In genomic region chr12:107328986-107329385, GRCm38 (mm10) we compare ENCODE assay signal across 25 mouse cellular contexts.
DNase-seq lines count a peak whose midpoint lies in the region; ATAC-seq lines count a peak whose summit lies in the region.
"Had no signal": no experiment of that assay in that cellular context is flagged by ENCODE, and none has a peak within 500 bp of the region (broad histone marks: within the 10 kb centered on the region; RNA-seq: fewer than 3 reads in every experiment).

No protein-coding gene starts in this region.

- H3K27me3 ChIP-seq in embryonic facial prominence, embryonic 13.5 days = peaks cover 3% of the 10 kb centered on the region; the same call in 1 of the 2 replicates
- H3K27me3 ChIP-seq: embryonic facial prominence, embryonic 15.5 days; liver, embryonic 13.5 days; neural tube, embryonic 13.5 days; Patski; stomach, embryonic 15.5 days had no signal

- DNase-seq in heart, adult 11 months = peak; percentile 48
- no peak for DNase-seq in heart, postnatal 36 days
- DNase-seq in embryo, embryonic 10 days (ENCODE audit: low spot score) = peak; percentile 85
- peak; percentile 75 for DNase-seq in mesoderm, embryonic 11.5 days (ENCODE audit: low read depth, low spot score)
- DNase-seq in cerebellum, postnatal 4 days (ENCODE audit: low spot score in 2 of 2) = no peak
- no peak for DNase-seq in left cerebral cortex, adult 9 months (ENCODE audit: low spot score in 2 of 2)
- DNase-seq in thymus, postnatal 4 days = no peak
- DNase-seq: adrenal gland, postnatal 14 days; cerebellum, adult 11 months; cerebellum, postnatal 14 days; gastrocnemius, postnatal 36 days; kidney, adult 8-10 months; kidney, postnatal 14 days; liver, embryonic 13.5 days; lung, embryonic 14.5 days; lung, postnatal 36 days; right cerebral cortex, postnatal 14 days; spleen, adult 18-20 months had no signal

- intact Hi-C loops in heart, postnatal 36 days (cut with DNase I) = no loop called here

- no peak overlapping the region for H3K9ac ChIP-seq in embryonic facial prominence, embryonic 13.5 days
- H3K9ac ChIP-seq: embryonic facial prominence, embryonic 15.5 days; liver, embryonic 13.5 days; lung, embryonic 14.5 days; neural tube, embryonic 13.5 days; stomach, embryonic 15.5 days had no signal

- H3K4me1 ChIP-seq in embryonic facial prominence, embryonic 13.5 days = peaks cover 16% of the 10 kb centered on the region
- H3K4me1 ChIP-seq: liver, embryonic 13.5 days; stomach, embryonic 15.5 days had no signal

- no peaks in the 10 kb centered on the region for H3K9me3 ChIP-seq in embryonic facial prominence, embryonic 13.5 days
- H3K9me3 ChIP-seq: embryonic facial prominence, embryonic 15.5 days; forebrain, embryonic 10.5 days; neural tube, embryonic 13.5 days; stomach, embryonic 15.5 days had no signal

- ATAC-seq in embryonic facial prominence, embryonic 13.5 days (ENCODE audit: insufficient number of reproducible peaks, insufficient read depth, low FRiP score, low TSS enrichment, low read depth) = no peak
- ATAC-seq: CD4-positive, CD25-positive, alpha-beta regulatory T cell, adult 4 months; Patski had no signal

- H3K4me3 ChIP-seq in embryonic facial prominence, embryonic 13.5 days = no peak overlapping the region
- H3K4me3 ChIP-seq: embryonic facial prominence, embryonic 15.5 days; forebrain, embryonic 10.5 days; liver, embryonic 13.5 days; neural tube, embryonic 13.5 days; stomach, embryonic 15.5 days had no signal

- no peaks in the 10 kb centered on the region for H3K36me3 ChIP-seq in embryonic facial prominence, embryonic 13.5 days
- H3K36me3 ChIP-seq: embryonic facial prominence, embryonic 15.5 days; forebrain, embryonic 10.5 days; liver, embryonic 13.5 days; neural tube, embryonic 13.5 days; stomach, embryonic 15.5 days had no signal

- no peak overlapping the region for H3K4me2 ChIP-seq in embryonic facial prominence, embryonic 13.5 days
- H3K4me2 ChIP-seq: embryonic facial prominence, embryonic 15.5 days; liver, embryonic 13.5 days; lung, embryonic 14.5 days; neural tube, embryonic 13.5 days; stomach, embryonic 15.5 days had no signal

- 0 out of 2 replicates have a peak overlapping the region, but pooled peaks have one; percentile 7 for H3K27ac ChIP-seq in embryonic facial prominence, embryonic 13.5 days
- H3K27ac ChIP-seq: embryonic facial prominence, embryonic 15.5 days; liver, embryonic 13.5 days; neural tube, embryonic 13.5 days; stomach, embryonic 15.5 days had no signal

- 19% methylated on average over 9 of the region's 9 CpGs for WGBS in embryonic facial prominence, embryonic 13.5 days

Comparison
In these comparisons a context has a peak if more than half of its experiments do, and no peak if none do; other contexts are left out.
1. DNase-seq: peak in heart, adult 11 months (single experiment), embryo, embryonic 10 days (single experiment) and mesoderm, embryonic 11.5 days (single experiment); none in heart, postnatal 36 days (0 of 2), cerebellum, postnatal 4 days (0 of 2), left cerebral cortex, adult 9 months (0 of 2) and thymus, postnatal 4 days (single experiment).